Mouse (Mus musculus) MEL (cell line): ENCODE results near the gene Prss38. TPM values are rescaled to one million over a fixed set of nuclear protein-coding genes. Genes with fewer than 3 reads are reported as not detected.

Experiments used
- DNase-seq: peaks from one replicate; pipeline ENCODE4 v3.0.0; 2011; ENCODE audit warnings: low read depth, low spot score
- H3K27ac ChIP-seq: 2 replicates; pipeline ENCODE4 v1.5.1; 2012; ENCODE audit warnings: low read depth, mild to moderate bottlenecking, control low read depth, low read length, moderate library complexity; ENCODE audit not compliant: control insufficient read depth
- H3K27me3 ChIP-seq, 2 experiments: fragments of 150-350 bp in 1 of 2; sonication (generic) in 1 of 2; 2 replicates each; pipeline ENCODE4 v1.6.1; 2012; ENCODE audit warnings: low read length in 2 of 2, mild to moderate bottlenecking in 2 of 2, improper control_type of control experiment in 1 of 2, moderate library complexity in 1 of 2; ENCODE audit not compliant: insufficient read depth in 2 of 2, control insufficient read depth in 1 of 2
- H3K36me3 ChIP-seq, 2 experiments: 2 replicates each; pipeline ENCODE4 v1.6.1; 2012 to 2014; ENCODE audit warnings: low read length in 2 of 2, improper control_type of control experiment in 1 of 2, inconsistent platforms in 1 of 2, mild to moderate bottlenecking in 1 of 2; ENCODE audit not compliant: insufficient read depth in 2 of 2, control insufficient read depth in 1 of 2
- H3K4me1 ChIP-seq, 2 experiments: fragments of 150-350 bp in 1 of 2; sonication (generic) in 1 of 2; 2 replicates each; pipeline ENCODE4 v1.6.1; 2012; ENCODE audit warnings: low read length in 2 of 2, improper control_type of control experiment in 1 of 2, mild to moderate bottlenecking in 1 of 2; ENCODE audit not compliant: insufficient read depth in 2 of 2, control insufficient read depth in 1 of 2
- H3K4me3 ChIP-seq, 2 experiments: fragments of 150-350 bp in 1 of 2; sonication (generic) in 1 of 2; 2 replicates each; pipeline ENCODE4 v1.5.1; 2012; ENCODE audit warnings: low read depth in 2 of 2, low read length in 2 of 2, mild to moderate bottlenecking in 2 of 2, moderate library complexity in 2 of 2, control low read depth in 1 of 2, improper control_type of control experiment in 1 of 2; ENCODE audit not compliant: control insufficient read depth in 1 of 2, insufficient read depth in 1 of 2
- H3K79me2 ChIP-seq: 2 replicates; pipeline ENCODE4 v1.6.1; 2012; ENCODE audit warnings: mild to moderate bottlenecking, low read length, moderate library complexity; ENCODE audit not compliant: control insufficient read depth, poor library complexity, insufficient read depth
- H3K9ac ChIP-seq: 2 replicates; pipeline ENCODE4 v1.6.1; 2012; ENCODE audit warnings: low read depth, mild to moderate bottlenecking, control low read depth, low read length, moderate library complexity; ENCODE audit not compliant: control insufficient read depth, poor library complexity, severe bottlenecking
- H3K9me3 ChIP-seq: fragments of 150-350 bp; sonication (generic); replicated peaks from 2 replicates; pipeline ENCODE4 v1.6.1; 2012; ENCODE audit warnings: mild to moderate bottlenecking, low read length, improper control_type of control experiment, moderate library complexity; ENCODE audit not compliant: insufficient read depth
- BHLHE40 ChIP-seq: IDR thresholded peaks from 2 replicates; pipeline ENCODE4 v1.6.1; 2012; ENCODE audit warnings: low read depth, mild to moderate bottlenecking, inconsistent platforms, low read length, improper control_type of control experiment, borderline replicate concordance
- CHD2 ChIP-seq: IDR thresholded peaks from 2 replicates; pipeline ENCODE4 v1.6.1; 2011; ENCODE audit warnings: low read length, improper control_type of control experiment
- ELF1 ChIP-seq: IDR thresholded peaks from 2 replicates; pipeline ENCODE4 v1.6.1; 2014; ENCODE audit warnings: low read depth, mild to moderate bottlenecking, inconsistent platforms, low read length, improper control_type of control experiment, moderate library complexity
- EP300 ChIP-seq, 2 experiments: IDR thresholded peaks; 2 replicates each; pipeline ENCODE4 v1.6.1; 2011; ENCODE audit warnings: improper control_type of control experiment in 2 of 2, low read length in 2 of 2, low read depth in 1 of 2, mild to moderate bottlenecking in 1 of 2
- ETS1 ChIP-seq: IDR thresholded peaks from 2 replicates; pipeline ENCODE4 v1.6.1; 2012; ENCODE audit warnings: low read depth, mild to moderate bottlenecking, inconsistent platforms, low read length, improper control_type of control experiment, moderate library complexity
- GABPA ChIP-seq: IDR thresholded peaks from 2 replicates; pipeline ENCODE4 v1.6.1; 2012; ENCODE audit warnings: low read depth, mild to moderate bottlenecking, inconsistent platforms, low read length, improper control_type of control experiment, moderate library complexity
- GATA1 ChIP-seq: IDR thresholded peaks from 2 replicates; pipeline ENCODE4 v1.6.1; 2011; ENCODE audit warnings: low read depth, low read length, improper control_type of control experiment
- HCFC1 ChIP-seq: IDR thresholded peaks from 2 replicates; pipeline ENCODE4 v1.6.1; 2012; ENCODE audit warnings: low read depth, mild to moderate bottlenecking, inconsistent platforms, low read length, improper control_type of control experiment, moderate library complexity
- JUND ChIP-seq: IDR thresholded peaks from 2 replicates; pipeline ENCODE4 v1.6.1; 2011; ENCODE audit warnings: low read depth, mild to moderate bottlenecking, improper control_type of control experiment, low read length
- MAX ChIP-seq: IDR thresholded peaks from 2 replicates; pipeline ENCODE4 v1.6.1; 2011; ENCODE audit warnings: low read length, improper control_type of control experiment
- MAZ ChIP-seq: IDR thresholded peaks from 2 replicates; pipeline ENCODE4 v1.6.1; 2012; ENCODE audit warnings: low read depth, mild to moderate bottlenecking, inconsistent platforms, low read length, improper control_type of control experiment
- MEF2A ChIP-seq: IDR thresholded peaks from 2 replicates; pipeline ENCODE4 v1.6.1; 2014; ENCODE audit warnings: low read depth, mild to moderate bottlenecking, inconsistent platforms, low read length, improper control_type of control experiment; ENCODE audit not compliant: poor library complexity, insufficient replicate concordance, severe bottlenecking; ENCODE audit errors: extremely low read depth
- MXI1 ChIP-seq: IDR thresholded peaks from 2 replicates; pipeline ENCODE4 v1.6.1; 2011; ENCODE audit warnings: mild to moderate bottlenecking, low read depth, low read length, improper control_type of control experiment
- MYB ChIP-seq: IDR thresholded peaks from 2 replicates; pipeline ENCODE4 v1.6.1; 2011; ENCODE audit warnings: mild to moderate bottlenecking, low read depth, low read length, improper control_type of control experiment
- MYC ChIP-seq: IDR thresholded peaks from 2 replicates; pipeline ENCODE4 v1.6.1; 2011; ENCODE audit warnings: low read depth, mild to moderate bottlenecking, low read length, improper control_type of control experiment, moderate library complexity
- NELFE ChIP-seq: IDR thresholded peaks from 2 replicates; pipeline ENCODE4 v1.6.1; 2011; ENCODE audit warnings: low read depth, low read length, improper control_type of control experiment
- POLR2A ChIP-seq, 2 experiments: IDR thresholded peaks; 2 replicates each; pipeline ENCODE4 v1.6.1; 2011 to 2012; ENCODE audit warnings: low read length in 2 of 2, mild to moderate bottlenecking in 2 of 2, control low read depth in 1 of 2, improper control_type of control experiment in 1 of 2, low read depth in 1 of 2, moderate library complexity in 1 of 2; ENCODE audit not compliant: control insufficient read depth in 1 of 2, insufficient read depth in 1 of 2, poor library complexity in 1 of 2
- POLR2AphosphoS2 ChIP-seq: IDR thresholded peaks from 2 replicates; pipeline ENCODE4 v1.6.1; 2011; ENCODE audit warnings: low read length, improper control_type of control experiment
- RAD21 ChIP-seq: IDR thresholded peaks from 2 replicates; pipeline ENCODE4 v1.6.1; 2011; ENCODE audit warnings: mild to moderate bottlenecking, low read depth, low read length, improper control_type of control experiment
- RCOR1 ChIP-seq: IDR thresholded peaks from 2 replicates; pipeline ENCODE4 v1.6.1; 2012; ENCODE audit warnings: low read depth, mild to moderate bottlenecking, inconsistent platforms, low read length, improper control_type of control experiment
- SIN3A ChIP-seq: IDR thresholded peaks from 2 replicates; pipeline ENCODE4 v1.6.1; 2012; ENCODE audit warnings: low read length, improper control_type of control experiment, inconsistent platforms
- SMC3 ChIP-seq: IDR thresholded peaks from 2 replicates; pipeline ENCODE4 v1.6.1; 2011; ENCODE audit warnings: low read depth, low read length, improper control_type of control experiment
- TAL1 ChIP-seq: IDR thresholded peaks from 2 replicates; pipeline ENCODE4 v1.6.1; 2012; ENCODE audit warnings: mild to moderate bottlenecking, inconsistent platforms, low read length, moderate library complexity, mixed read lengths
- TBP ChIP-seq: IDR thresholded peaks from 2 replicates; pipeline ENCODE4 v1.8.0; 2011; ENCODE audit warnings: low read depth, low read length, improper control_type of control experiment
- TCF12 ChIP-seq: IDR thresholded peaks from 2 replicates; pipeline ENCODE4 v1.6.1; 2014; ENCODE audit warnings: low read depth, mild to moderate bottlenecking, inconsistent platforms, low read length, improper control_type of control experiment, moderate library complexity
- USF1 ChIP-seq: IDR thresholded peaks from 2 replicates; pipeline ENCODE4 v1.6.1; 2014; ENCODE audit warnings: low read depth, mild to moderate bottlenecking, inconsistent platforms, low read length, improper control_type of control experiment, moderate library complexity
- ZC3H11A ChIP-seq: IDR thresholded peaks from 2 replicates; pipeline ENCODE4 v1.6.1; 2012; ENCODE audit warnings: low read depth, mild to moderate bottlenecking, inconsistent platforms, low read length, improper control_type of control experiment
- ZKSCAN1 ChIP-seq: IDR thresholded peaks from 2 replicates; pipeline ENCODE4 v1.6.1; 2012; ENCODE audit warnings: low read depth, mild to moderate bottlenecking, inconsistent platforms, low read length, improper control_type of control experiment, moderate library complexity
- ZMIZ1 ChIP-seq: IDR thresholded peaks from 2 replicates; pipeline ENCODE4 v1.6.1; 2012; ENCODE audit warnings: low read depth, mild to moderate bottlenecking, inconsistent platforms, low read length, improper control_type of control experiment, moderate library complexity
- ZNF384 ChIP-seq: IDR thresholded peaks from 2 replicates; pipeline ENCODE4 v1.6.1; 2012; ENCODE audit warnings: low read depth, mild to moderate bottlenecking, inconsistent platforms, low read length, improper control_type of control experiment
- polyA plus RNA-seq, 2 experiments: library from polyadenylated mRNA; stranded (reverse) in 1 of 2; unstranded in 1 of 2; fragments of >175 nt in 1 of 2; fragments of >200 nt in 1 of 2; gene quantifications; 2 replicates each; pipeline versions ENCODE4 v1.2.1 to v1.2.4; 2012; ENCODE audit warnings: low replicate concordance in 2 of 2, low read depth in 1 of 2; ENCODE audit not compliant: insufficient read length in 2 of 2, insufficient read depth in 1 of 2, missing spikeins in 1 of 2
- total RNA-seq: library from RNA; depleted of rRNA; stranded (reverse); fragments of 300-350 nt; gene quantifications from 2 replicates; pipeline ENCODE4 v1.2.3, GENCODE M21; 2012

Prss38 gene
- total and polyA plus RNA-seq, 3 experiments, result not detected

GRCm38 (mm10) chr11:59397536-59398371, 22.3 kb upstream of the Prss38 start:
- Histone ChIP-seq H3K9ac (peak overlapping the region; percentile 76), H3K27ac (peak overlapping the region; percentile 83), H3K4me1 (peaks cover 11 to 26% of the 10 kb centered on the region in 2 experiments; a peak in 3 of 4 replicates), H3K27me3 (no peaks in the 10 kb centered on the region), H3K79me2 (peaks cover 2% of the 10 kb centered on the region; the same call in 1 of the 2 replicates), H3K9me3 (no peaks in the 10 kb centered on the region), H3K36me3 (peaks cover 0 to 9% of the 10 kb centered on the region in 2 experiments; a peak in 2 of 4 replicates), H3K4me3 (peak overlapping the region; percentile 49 to 79)
- DNase-seq, result peak; percentile 93
- TF ChIP-seq MYB (peak; percentile 56; the same call in 1 of the 2 replicates), SIN3A (peak; percentile 78), SMC3 (no peak), MAZ (peak; percentile 90; the same call in 1 of the 2 replicates), ZMIZ1 (peak; percentile 87), TBP (peak; percentile 45; the same call in 1 of the 2 replicates), ZKSCAN1 (0 out of 2 replicates have a peak, but pooled peaks have one; percentile 16), ELF1 (peak; percentile 60; the same call in 1 of the 2 replicates), RAD21 (no peak), ETS1 (peak; percentile 85), TAL1 (no peak), MAX (peak; percentile 51; the same call in 1 of the 2 replicates), ZC3H11A (no peak), MYC (peak; percentile 38; the same call in 1 of the 2 replicates), GATA1 (peak; percentile 86), GABPA (no peak), BHLHE40 (peak; percentile 44; the same call in 1 of the 2 replicates), EP300 (IDR thresholded peaks at IDR 0.05; ENCODE audit: low read depth in 1 of 2, low read length in 2 of 2) (peak; percentile 78 to 93), MXI1 (peak; percentile 23; the same call in 1 of the 2 replicates), ZNF384 (no peak), MEF2A (0 out of 2 replicates have a peak, but pooled peaks have one; percentile 10), USF1 (0 out of 2 replicates have a peak, but pooled peaks have one; percentile 10), POLR2AphosphoS2 (peak; percentile 74; the same call in 1 of the 2 replicates), NELFE (peak; percentile 79), TCF12 (peak; percentile 74), JUND (no peak), CHD2 (peak; percentile 83), RCOR1 (peak; percentile 78), POLR2A (IDR thresholded peaks at IDR 0.05; ENCODE audit: control insufficient read depth in 1 of 2, insufficient read depth in 1 of 2, low read depth in 1 of 2, low read length in 2 of 2, poor library complexity in 1 of 2) (peak; percentile 51 to 70; a peak in 1 of 4 replicates), HCFC1 (peak; percentile 53)
- TF ChIP-seq, all 39 proteins: peak for 23
